Mouse (Mus musculus) CH12.LX (cell line): ENCODE results near the gene Nfatc2ip. TPM values are rescaled to one million over a fixed set of nuclear protein-coding genes. Genes with fewer than 3 reads are reported as not detected.

Experiments used
- DNase-seq: peaks from one replicate; pipeline ENCODE4 v3.0.0-alpha.2; 2013; ENCODE audit errors: extremely low read depth
- H3K27ac ChIP-seq: 2 replicates; pipeline ENCODE4 v1.5.1; 2012; ENCODE audit warnings: low read depth, mild to moderate bottlenecking, control low read depth, moderate library complexity; ENCODE audit not compliant: insufficient read depth
- H3K27me3 ChIP-seq: replicated peaks from 2 replicates; pipeline ENCODE3; 2012; ENCODE audit warnings: inconsistent platforms
- H3K36me3 ChIP-seq, 2 experiments: replicated peaks in 1 of 2; 2 replicates each; pipeline versions ENCODE3 to v1.6.1; 2012; ENCODE audit warnings: inconsistent platforms in 1 of 2, low read length in 1 of 2, mild to moderate bottlenecking in 1 of 2, mixed read lengths in 1 of 2, moderate library complexity in 1 of 2; ENCODE audit not compliant: control insufficient read depth in 1 of 2, insufficient read depth in 1 of 2
- H3K4me1 ChIP-seq, 2 experiments: 2 replicates each; pipeline ENCODE4 v1.6.1; 2012; ENCODE audit warnings: inconsistent platforms in 1 of 2, moderate library complexity in 1 of 2; ENCODE audit not compliant: insufficient read depth in 2 of 2, control insufficient read depth in 1 of 2
- H3K4me2 ChIP-seq: 2 replicates; pipeline ENCODE4 v1.6.1; 2012; ENCODE audit warnings: low read depth, mild to moderate bottlenecking, control low read depth; ENCODE audit not compliant: poor library complexity, insufficient read depth, severe bottlenecking
- H3K4me3 ChIP-seq, 3 experiments: fragments of 150-350 bp in 1 of 3; sonication (generic) in 1 of 3; replicated peaks in 1 of 3; 2 replicates each; pipeline versions ENCODE3 to v1.5.1; 2011 to 2012; ENCODE audit warnings: low read depth in 2 of 3, low read length in 2 of 3, mild to moderate bottlenecking in 2 of 3, moderate library complexity in 2 of 3, control low read depth in 1 of 3, improper control_type of control experiment in 1 of 3, inconsistent platforms in 1 of 3, mixed read lengths in 1 of 3; ENCODE audit not compliant: poor library complexity in 1 of 3
- H3K79me2 ChIP-seq: replicated peaks from 2 replicates; pipeline ENCODE4 v1.6.1; 2012; ENCODE audit warnings: mild to moderate bottlenecking, moderate library complexity; ENCODE audit not compliant: control insufficient read depth, poor library complexity, insufficient read depth, severe bottlenecking; ENCODE audit errors: extremely low read depth
- H3K9ac ChIP-seq: 2 replicates; pipeline ENCODE4 v1.6.1; 2012; ENCODE audit warnings: low read depth, mild to moderate bottlenecking, control low read depth, moderate library complexity; ENCODE audit not compliant: insufficient read depth
- H3K9me3 ChIP-seq: replicated peaks from 2 replicates; pipeline ENCODE3; 2012; ENCODE audit warnings: low read length, inconsistent platforms, mixed read lengths
- BHLHE40 ChIP-seq: IDR thresholded peaks from 2 replicates; pipeline ENCODE4 v1.6.1; 2011; ENCODE audit warnings: mild to moderate bottlenecking, low read depth, low read length, improper control_type of control experiment
- CHD1 ChIP-seq: IDR thresholded peaks from 2 replicates; pipeline ENCODE4 v1.6.1; 2012; ENCODE audit warnings: low read depth, low read length, improper control_type of control experiment, inconsistent platforms
- CHD2 ChIP-seq: IDR thresholded peaks from 2 replicates; pipeline ENCODE4 v1.6.1; 2011; ENCODE audit warnings: low read length, improper control_type of control experiment
- CTCF ChIP-seq, 2 experiments: IDR thresholded peaks in 1 of 2; conservative IDR thresholded peaks in 1 of 2; 2 replicates each; pipeline ENCODE4 v1.5.1; 2011 to 2012; ENCODE audit warnings: low read depth in 2 of 2, low read length in 2 of 2, improper control_type of control experiment in 1 of 2, inconsistent platforms in 1 of 2, mild to moderate bottlenecking in 1 of 2, moderate library complexity in 1 of 2
- E2F4 ChIP-seq: IDR thresholded peaks from 2 replicates; pipeline ENCODE4 v1.6.1; 2011; ENCODE audit warnings: low read depth, low read length, improper control_type of control experiment; ENCODE audit not compliant: insufficient replicate concordance
- ELF1 ChIP-seq: IDR thresholded peaks from 2 replicates; pipeline ENCODE4 v1.6.1; 2014; ENCODE audit warnings: low read depth, mild to moderate bottlenecking, inconsistent platforms, low read length, improper control_type of control experiment
- EP300 ChIP-seq: IDR thresholded peaks from 2 replicates; pipeline ENCODE4 v1.6.1; 2011; ENCODE audit warnings: low read length, improper control_type of control experiment
- ETS1 ChIP-seq: conservative IDR thresholded peaks from 2 replicates; pipeline ENCODE4 v1.6.1; 2012; ENCODE audit warnings: low read depth, mild to moderate bottlenecking, inconsistent platforms, low read length, improper control_type of control experiment, moderate library complexity
- GABPA ChIP-seq: IDR thresholded peaks from 2 replicates; pipeline ENCODE4 v1.6.1; 2012; ENCODE audit warnings: low read depth, low read length, improper control_type of control experiment, inconsistent platforms; ENCODE audit not compliant: insufficient replicate concordance
- HCFC1 ChIP-seq: IDR thresholded peaks from 2 replicates; pipeline ENCODE4 v1.6.1; 2012; ENCODE audit warnings: low read depth, mild to moderate bottlenecking, inconsistent platforms, low read length, improper control_type of control experiment
- IRF4 ChIP-seq: IDR thresholded peaks from 2 replicates; pipeline ENCODE4 v1.6.1; 2014; ENCODE audit warnings: low read depth, mild to moderate bottlenecking, inconsistent platforms, low read length, improper control_type of control experiment
- JUN ChIP-seq: IDR thresholded peaks from 2 replicates; pipeline ENCODE4 v1.6.1; 2011; ENCODE audit warnings: low read depth, mild to moderate bottlenecking, low read length, improper control_type of control experiment, moderate library complexity; ENCODE audit not compliant: insufficient read depth
- JUND ChIP-seq: conservative IDR thresholded peaks from 2 replicates; pipeline ENCODE4 v1.6.1; 2011; ENCODE audit warnings: low read depth, low read length, improper control_type of control experiment
- KAT2A ChIP-seq: IDR thresholded peaks from 2 replicates; pipeline ENCODE4 v1.6.1; 2012; ENCODE audit warnings: low read length, improper control_type of control experiment, inconsistent platforms; ENCODE audit not compliant: insufficient replicate concordance
- MAFK ChIP-seq: IDR thresholded peaks from 2 replicates; pipeline ENCODE4 v1.6.1; 2011; ENCODE audit warnings: low read length, improper control_type of control experiment; ENCODE audit not compliant: insufficient replicate concordance
- MAX ChIP-seq: IDR thresholded peaks from 2 replicates; pipeline ENCODE4 v1.6.1; 2011; ENCODE audit warnings: low read length, improper control_type of control experiment
- MAZ ChIP-seq: IDR thresholded peaks from 2 replicates; pipeline ENCODE4 v1.6.1; 2012; ENCODE audit warnings: low read depth, mild to moderate bottlenecking, inconsistent platforms, low read length, improper control_type of control experiment, moderate library complexity
- MEF2A ChIP-seq: IDR thresholded peaks from 2 replicates; pipeline ENCODE4 v1.6.1; 2014; ENCODE audit warnings: low read depth, mild to moderate bottlenecking, inconsistent platforms, low read length, improper control_type of control experiment, borderline replicate concordance
- MXI1 ChIP-seq: IDR thresholded peaks from 2 replicates; pipeline ENCODE4 v1.6.1; 2011; ENCODE audit warnings: mild to moderate bottlenecking, low read depth, low read length, improper control_type of control experiment
- MYC ChIP-seq: IDR thresholded peaks from 2 replicates; pipeline ENCODE4 v1.6.1; 2011; ENCODE audit warnings: low read depth, mild to moderate bottlenecking, improper control_type of control experiment, low read length
- NELFE ChIP-seq: IDR thresholded peaks from 2 replicates; pipeline ENCODE4 v1.6.1; 2011; ENCODE audit warnings: low read depth, low read length, improper control_type of control experiment
- NRF1 ChIP-seq: IDR thresholded peaks from 2 replicates; pipeline ENCODE4 v1.6.1; 2014; ENCODE audit warnings: low read depth, mild to moderate bottlenecking, inconsistent platforms, low read length, improper control_type of control experiment, moderate library complexity
- PAX5 ChIP-seq: IDR thresholded peaks from 2 replicates; pipeline ENCODE4 v1.6.1; 2012; ENCODE audit warnings: low read length, inconsistent platforms, mixed read lengths
- POLR2A ChIP-seq: IDR thresholded peaks from 2 replicates; pipeline ENCODE4 v1.6.1; 2011; ENCODE audit warnings: low read depth, mild to moderate bottlenecking, improper control_type of control experiment, low read length
- POLR2AphosphoS2 ChIP-seq: IDR thresholded peaks from 2 replicates; pipeline ENCODE4 v1.6.1; 2011; ENCODE audit warnings: low read depth, low read length, improper control_type of control experiment
- RAD21 ChIP-seq: IDR thresholded peaks from 2 replicates; pipeline ENCODE4 v1.6.1; 2011; ENCODE audit warnings: low read depth, mild to moderate bottlenecking, low read length, improper control_type of control experiment, moderate library complexity
- RCOR1 ChIP-seq: conservative IDR thresholded peaks from 2 replicates; pipeline ENCODE4 v1.6.1; 2012; ENCODE audit warnings: low read depth, mild to moderate bottlenecking, inconsistent platforms, low read length, improper control_type of control experiment
- SIN3A ChIP-seq: IDR thresholded peaks from 2 replicates; pipeline ENCODE4 v1.6.1; 2012; ENCODE audit warnings: low read length, improper control_type of control experiment, inconsistent platforms
- SMC3 ChIP-seq: IDR thresholded peaks from 2 replicates; pipeline ENCODE4 v1.6.1; 2011; ENCODE audit warnings: low read depth, low read length, improper control_type of control experiment
- TBP ChIP-seq: conservative IDR thresholded peaks from 2 replicates; pipeline ENCODE4 v1.6.1; 2011; ENCODE audit warnings: low read depth, low read length, improper control_type of control experiment
- TCF12 ChIP-seq: IDR thresholded peaks from 2 replicates; pipeline ENCODE4 v1.6.1; 2014; ENCODE audit warnings: low read depth, mild to moderate bottlenecking, inconsistent platforms, low read length, improper control_type of control experiment
- UBTF ChIP-seq: IDR thresholded peaks from 2 replicates; pipeline ENCODE4 v1.6.1; 2012; ENCODE audit warnings: low read depth, mild to moderate bottlenecking, inconsistent platforms, low read length, improper control_type of control experiment, moderate library complexity
- USF1 ChIP-seq: IDR thresholded peaks from 2 replicates; pipeline ENCODE4 v1.6.1; 2014; ENCODE audit warnings: low read depth, mild to moderate bottlenecking, inconsistent platforms, low read length, improper control_type of control experiment
- USF2 ChIP-seq: conservative IDR thresholded peaks from 2 replicates; pipeline ENCODE4 v1.6.1; 2011; ENCODE audit warnings: low read depth, low read length, improper control_type of control experiment
- ZC3H11A ChIP-seq: IDR thresholded peaks from 2 replicates; pipeline ENCODE4 v1.6.1; 2012; ENCODE audit warnings: low read depth, mild to moderate bottlenecking, inconsistent platforms, low read length, improper control_type of control experiment
- ZKSCAN1 ChIP-seq: IDR thresholded peaks from 2 replicates; pipeline ENCODE4 v1.6.1; 2012; ENCODE audit warnings: low read depth, inconsistent platforms, low read length, improper control_type of control experiment, borderline replicate concordance
- ZMIZ1 ChIP-seq: IDR thresholded peaks from 2 replicates; pipeline ENCODE4 v1.6.1; 2012; ENCODE audit warnings: low read depth, mild to moderate bottlenecking, inconsistent platforms, low read length, improper control_type of control experiment
- ZNF384 ChIP-seq: IDR thresholded peaks from 2 replicates; pipeline ENCODE4 v1.6.1; 2012; ENCODE audit warnings: low read depth, low read length, improper control_type of control experiment, inconsistent platforms
- dilution Hi-C: fragments of 300-500 bp; cut with MboI; formaldehyde crosslinking; loops from 2 replicates; pipeline ENCODE4 v1.14.3; 2020; ENCODE audit warnings: low sequenced_read_pairs; ENCODE audit not compliant: extremely low pct_unique_long_range_greater_than_20kb, extremely low pct_ligation_motif_present
- in situ Hi-C: fragments of 300-500 bp; cut with MboI; formaldehyde crosslinking; loops from 3 replicates; pipeline ENCODE4 v1.14.3; 2019; ENCODE audit warnings: low sequenced_read_pairs, low pct_ligation_motif_present, low pct_unique_long_range_greater_than_20kb, mixed read lengths
- polyA plus RNA-seq: library from polyadenylated mRNA; unstranded; fragments of >175 nt; gene quantifications from 2 replicates; pipeline ENCODE4 v1.2.1, GENCODE M21; 2012; ENCODE audit warnings: low read depth; ENCODE audit not compliant: insufficient read length
- total RNA-seq, 2 experiments: library from RNA; depleted of rRNA; stranded (reverse); fragments of 300-350 nt in 1 of 2; fragments of >200 nt in 1 of 2; gene quantifications; 2 replicates each; pipeline ENCODE4 v1.2.3; 2012 to 2014

The Nfatc2ip gene
- total and polyA plus RNA-seq, 3 experiments, result 7.8 to 15.0 (median 13.9) TPM

DNA sequence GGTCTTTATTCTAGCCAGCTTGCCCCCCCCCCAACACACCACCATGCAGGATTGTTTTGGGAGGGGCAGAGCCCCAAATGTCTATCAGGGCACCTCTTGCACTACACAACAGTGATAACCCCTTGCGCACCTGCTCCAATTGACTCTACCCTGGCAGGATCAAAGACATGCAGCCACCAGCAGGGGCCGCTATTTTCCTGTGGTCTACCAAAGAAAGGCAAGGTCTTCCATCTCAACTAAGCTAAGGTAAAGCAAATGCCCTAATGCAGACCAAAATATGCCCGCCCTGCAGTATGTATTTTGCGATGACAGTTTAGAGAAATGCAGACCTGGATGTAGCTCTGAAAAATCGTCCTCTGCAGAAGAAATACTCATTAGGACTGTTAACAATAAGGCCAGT lies 3.0 kb upstream of the Nfatc2ip start:
- no peaks in the 10 kb centered on the region for H3K9me3 ChIP-seq
- no peaks in the 10 kb centered on the region for H3K27me3 ChIP-seq
- dilution Hi-C loops (no loop called here), in situ Hi-C loops (loop anchor here (5.0 kb wide), 3 partner anchors 38 to 128 kb away; no protein-coding TSS in a partner anchor)
- H3K4me1 ChIP-seq, result peaks cover 8 to 27% of the 10 kb centered on the region in 2 experiments; a peak in 3 of 4 replicates
- no peak overlapping the region for H3K9ac ChIP-seq
- H3K36me3 ChIP-seq, result peaks cover 0 to 3% of the 10 kb centered on the region in 2 experiments
- TF ChIP-seq NELFE (peak; percentile 27; the same call in 1 of the 2 replicates), JUND (0 out of 2 replicates have a peak, but pooled peaks have one; percentile 26), MXI1 (no peak), SIN3A (peak; percentile 65; the same call in 1 of the 2 replicates), IRF4 (peak; percentile 60; the same call in 1 of the 2 replicates), TCF12 (0 out of 2 replicates have a peak, but pooled peaks have one; percentile 37), ELF1 (peak; percentile 30; the same call in 1 of the 2 replicates), GABPA (no peak), USF2 (no peak), MAZ (0 out of 2 replicates have a peak, but pooled peaks have one; percentile 43), UBTF (no peak), ZKSCAN1 (no peak), ETS1 (no peak), CHD2 (no peak), SMC3 (peak; percentile 97), MAFK (no peak), ZNF384 (no peak; the same call in 1 of the 2 replicates), CTCF (conservative IDR thresholded peaks at IDR 0.05 in 1 of 2, IDR thresholded peaks at IDR 0.05 in 1 of 2; ENCODE audit: low read depth in 2 of 2, low read length in 2 of 2) (peak; percentile 83 to 97), CHD1 (no peak), BHLHE40 (no peak), E2F4 (no peak), HCFC1 (peak; percentile 50), MYC (no peak), RCOR1 (no peak), TBP (no peak), USF1 (no peak), POLR2A (no peak), ZMIZ1 (no peak), RAD21 (peak; percentile 94), MEF2A (0 out of 2 replicates have a peak, but pooled peaks have one; percentile 25), EP300 (no peak), JUN (no peak), MAX (no peak), PAX5 (no peak), KAT2A (no peak), ZC3H11A (peak; percentile 87), NRF1 (peak; percentile 47; the same call in 1 of the 2 replicates), POLR2AphosphoS2 (no peak)
- no peak overlapping the region for H3K4me3 ChIP-seq
- no peak overlapping the region for H3K4me2 ChIP-seq
- no peak overlapping the region for H3K27ac ChIP-seq
- DNase-seq, result peak; percentile 93
- peaks cover 4% of the 10 kb centered on the region; the same call in 1 of the 2 replicates for H3K79me2 ChIP-seq
